Mouse (Mus musculus): Measurements from ENCODE around the gene Abhd16b.

DNA sequence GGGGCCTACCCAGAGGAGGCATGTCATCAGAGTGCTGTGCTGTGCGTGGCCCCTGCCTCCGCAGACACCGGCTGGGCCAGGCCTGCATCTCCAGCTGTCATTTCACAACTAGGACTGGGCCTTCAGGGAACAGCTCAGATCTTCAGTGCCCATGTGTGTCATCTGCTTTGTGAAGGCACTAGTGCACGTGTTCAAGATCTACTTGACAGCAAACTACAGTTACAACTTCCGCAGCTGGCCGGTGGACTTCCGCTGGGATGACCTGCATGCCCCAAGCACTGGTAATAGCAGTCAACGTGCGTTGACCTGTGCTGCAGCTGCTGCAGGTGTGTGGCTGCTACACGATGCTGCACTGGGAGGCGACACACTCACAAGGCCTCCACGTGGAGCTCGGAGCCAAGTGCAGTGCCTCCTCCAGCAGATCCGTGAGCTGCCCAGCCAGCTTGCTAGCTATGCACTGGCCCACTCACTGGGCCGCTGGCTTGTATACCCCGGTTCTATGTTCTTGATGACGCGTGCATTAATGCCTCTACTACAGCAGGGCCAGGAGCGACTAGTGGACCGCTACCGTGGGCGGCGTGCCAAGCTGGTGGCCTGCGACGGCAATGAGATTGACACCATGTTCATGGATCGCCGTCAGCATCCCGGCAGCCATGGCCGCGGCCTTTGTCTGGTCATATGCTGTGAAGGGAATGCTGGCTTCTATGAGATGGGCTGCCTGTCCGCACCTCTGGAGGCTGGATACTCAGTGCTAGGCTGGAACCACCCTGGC, at the start of gene Abhd16b:
- TF ChIP-seq CTCF (IDR thresholded peaks at IDR 0.05; ENCODE audit: low read depth) (no peak), EP300 (optimal IDR thresholded peaks at IDR 0.05) (no peak)

Data from stomach, postnatal 0 days (tissue).